Mouse (Mus musculus) granulocyte monocyte progenitor cell, adult 5-6 weeks (primary cell): Measurements from ENCODE around the gene Olfr295. TPM values are rescaled to one million over a fixed set of nuclear protein-coding genes. Genes with fewer than 3 reads are reported as not detected.

Experiments used
- ATAC-seq: replicated peaks from 2 replicates; pipeline ENCODE4 v1.8.0; 2016; ENCODE audit warnings: mild to moderate bottlenecking, moderate TSS enrichment, inconsistent platforms; ENCODE audit not compliant: poor library complexity, severe bottlenecking
- total RNA-seq, 2 experiments: library from RNA; stranded (forward) in 1 of 2; stranded (reverse) in 1 of 2; fragments of 200-712, 200-1000 nt in 1 of 2; fragments of >200 nt in 1 of 2; fragmentation: Nextera tagmentation in 1 of 2; gene quantifications; 2 replicates each; pipeline ENCODE4 v1.2.3; 2014 to 2017

The Olfr295 gene
- total RNA-seq (2014; fragmentation: Nextera tagmentation): not detected in 2 replicates
- total RNA-seq (2017): not detected in 2 replicates

DNA sequence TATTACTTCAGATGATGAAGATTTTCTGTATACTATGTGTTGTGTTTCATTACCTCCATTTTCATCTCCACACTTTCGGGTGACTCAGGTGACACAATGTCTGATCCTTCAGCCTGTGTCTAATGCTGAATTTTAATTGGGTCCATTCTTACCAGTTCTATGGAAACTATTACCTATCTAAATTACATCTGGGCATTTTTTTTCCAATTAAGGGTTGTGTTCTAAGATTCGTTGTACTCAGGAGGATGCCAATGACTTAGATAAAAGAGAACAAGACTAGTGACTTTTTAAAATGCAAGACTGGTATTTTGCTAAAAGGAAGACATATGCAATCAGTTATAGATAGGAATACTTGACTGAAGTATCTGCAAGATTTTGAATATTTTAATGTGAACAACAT lies at the start of gene Olfr295:
Gene Olfr295, plus strand, starts transcription at position 301 of the 400 bp plus-strand sequence.
- ATAC-seq: no peak

DNA sequence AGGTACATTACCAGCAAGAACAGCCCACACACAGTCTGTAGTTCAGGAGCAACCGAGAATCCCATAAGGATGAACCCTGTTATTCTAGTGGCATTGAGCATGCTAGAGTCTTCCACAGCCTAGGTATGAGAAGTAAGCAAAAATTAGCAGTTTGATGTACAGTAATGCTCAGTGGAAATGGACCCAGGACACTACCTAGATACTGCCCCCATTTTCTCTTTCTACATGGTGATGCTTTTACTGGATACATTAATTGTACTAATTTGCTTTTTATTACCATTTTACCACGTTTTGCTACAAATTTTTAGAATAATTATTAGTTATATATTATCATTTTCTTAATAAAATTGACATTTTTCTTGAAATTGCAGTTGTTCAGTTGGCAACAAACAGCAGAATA lies 32.9 kb downstream of the Olfr295 start, which contains the start of gene Olfr294:
Gene Olfr294, minus strand, starts transcription at position 101 of the 400 bp plus-strand sequence.
- no peak for ATAC-seq

Other genes with a start within 250 kb of the Olfr295 start
- gene Olfr307, start 246.3 kb upstream of the Olfr295 start, total RNA-seq (2014; fragmentation: Nextera tagmentation): not detected in 2 replicates
- gene Olfr307, start 246.3 kb upstream of the Olfr295 start, total RNA-seq (2017): not detected in 2 replicates
- not detected in 2 replicates for gene Olfr305, start 216.9 kb upstream of the Olfr295 start, total RNA-seq (2014; fragmentation: Nextera tagmentation)
- not detected in 2 replicates for gene Olfr305, start 216.9 kb upstream of the Olfr295 start, total RNA-seq (2017)
- not detected in 2 replicates for gene Olfr304, start 197.2 kb upstream of the Olfr295 start, total RNA-seq (2014; fragmentation: Nextera tagmentation)
- not detected in 2 replicates for gene Olfr304, start 197.2 kb upstream of the Olfr295 start, total RNA-seq (2017)
- gene Olfr303, start 186.1 kb upstream of the Olfr295 start, total RNA-seq (2014; fragmentation: Nextera tagmentation): not detected in 2 replicates
- gene Olfr303, start 186.1 kb upstream of the Olfr295 start, total RNA-seq (2017): not detected in 2 replicates
- gene Olfr301, start 180.0 kb upstream of the Olfr295 start, total RNA-seq (2014; fragmentation: Nextera tagmentation): not detected in 2 replicates
- gene Olfr301, start 180.0 kb upstream of the Olfr295 start, total RNA-seq (2017): not detected in 2 replicates
- not detected in 2 replicates for gene Olfr299, start 123.9 kb upstream of the Olfr295 start, total RNA-seq (2014; fragmentation: Nextera tagmentation)
- gene Olfr299, start 123.9 kb upstream of the Olfr295 start, total RNA-seq (2017): not detected in 2 replicates
- not detected in 2 replicates for gene Olfr298, start 91.4 kb upstream of the Olfr295 start, total RNA-seq (2014; fragmentation: Nextera tagmentation)
- not detected in 2 replicates for gene Olfr298, start 91.4 kb upstream of the Olfr295 start, total RNA-seq (2017)
- gene Olfr297, start 63.9 kb upstream of the Olfr295 start, total RNA-seq (2014; fragmentation: Nextera tagmentation): not detected in 2 replicates
- not detected in 2 replicates for gene Olfr297, start 63.9 kb upstream of the Olfr295 start, total RNA-seq (2017)
- gene Olfr294, start 32.8 kb downstream of the Olfr295 start, total RNA-seq (2014; fragmentation: Nextera tagmentation): not detected in 2 replicates
- not detected in 2 replicates for gene Olfr294, start 32.8 kb downstream of the Olfr295 start, total RNA-seq (2017)
- gene Olfr293, start 65.2 kb downstream of the Olfr295 start, total RNA-seq (2014; fragmentation: Nextera tagmentation): not detected in 2 replicates
- gene Olfr293, start 65.2 kb downstream of the Olfr295 start, total RNA-seq (2017): not detected in 2 replicates
- gene Olfr292, start 104.5 kb downstream of the Olfr295 start, total RNA-seq (2014; fragmentation: Nextera tagmentation): not detected in 2 replicates
- gene Olfr292, start 104.5 kb downstream of the Olfr295 start, total RNA-seq (2017): not detected in 2 replicates
- not detected in 2 replicates for gene Folh1, start 192.1 kb downstream of the Olfr295 start, total RNA-seq (2014; fragmentation: Nextera tagmentation)
- not detected in 2 replicates for gene Folh1, start 192.1 kb downstream of the Olfr295 start, total RNA-seq (2017)
- gene Vmn2r77, start 211.2 kb downstream of the Olfr295 start, total RNA-seq (2014; fragmentation: Nextera tagmentation): not detected in 2 replicates
- gene Vmn2r77, start 211.2 kb downstream of the Olfr295 start, total RNA-seq (2017): not detected in 2 replicates